Mouse (Mus musculus) C2C12 (cell line): ENCODE results near the gene Krit1. TPM values are rescaled to one million over a fixed set of nuclear protein-coding genes. Genes with fewer than 3 reads are reported as not detected.

Source experiments
- H3K27me3 ChIP-seq: one replicate; pipeline ENCODE4 v1.6.1; 2011; ENCODE audit not compliant: control insufficient read depth, insufficient read depth, insufficient read length
- H3K36me3 ChIP-seq: one replicate; pipeline ENCODE4 v1.6.1; 2011; ENCODE audit not compliant: control insufficient read depth, insufficient read depth
- H3K4me3 ChIP-seq: one replicate; pipeline ENCODE4 v1.5.1; 2011; ENCODE audit warnings: mild to moderate bottlenecking, control low read depth; ENCODE audit not compliant: poor library complexity, insufficient read depth, severe bottlenecking
- H3K79me2 ChIP-seq: one replicate; pipeline ENCODE4 v1.6.1; 2011; ENCODE audit not compliant: control insufficient read depth, insufficient read depth
- H3K79me3 ChIP-seq: one replicate; pipeline ENCODE4 v1.6.1; 2011; ENCODE audit warnings: low read depth, control low read depth
- H3ac ChIP-seq: one replicate; pipeline ENCODE3; 2011; ENCODE audit warnings: low read depth; ENCODE audit not compliant: control insufficient read depth, insufficient read length
- CEBPB ChIP-seq: IDR thresholded peaks from one replicate; pipeline ENCODE4 v1.6.1; 2011; ENCODE audit warnings: low read depth, mild to moderate bottlenecking, control low read depth, moderate library complexity
- CTCF ChIP-seq: IDR thresholded peaks from one replicate; pipeline ENCODE4 v1.5.1; 2011; ENCODE audit not compliant: control insufficient read depth, insufficient read depth, insufficient read length
- FOSL1 ChIP-seq: IDR thresholded peaks from one replicate; pipeline ENCODE4 v1.8.0; 2011; ENCODE audit warnings: mild to moderate bottlenecking, low read length; ENCODE audit not compliant: poor library complexity, insufficient read depth, severe bottlenecking
- MAX ChIP-seq: IDR thresholded peaks from one replicate; pipeline ENCODE4 v1.6.1; 2011; ENCODE audit warnings: mild to moderate bottlenecking, control low read depth
- MYOD1 ChIP-seq: IDR thresholded peaks from one replicate; pipeline ENCODE4 v1.6.1; 2011; ENCODE audit warnings: low read depth; ENCODE audit not compliant: control insufficient read depth, insufficient read length
- MYOG ChIP-seq: IDR thresholded peaks from one replicate; pipeline ENCODE4 v1.6.1; 2011; ENCODE audit not compliant: control insufficient read depth, insufficient read length; ENCODE audit errors: extremely low read depth
- USF1 ChIP-seq: IDR thresholded peaks from one replicate; pipeline ENCODE4 v1.6.1; 2011; ENCODE audit warnings: low read depth, mild to moderate bottlenecking, control low read depth, moderate library complexity
- long read RNA-seq, 2 experiments: library from polyadenylated mRNA; unstranded; transcript quantifications; one replicate each; pipeline ENCODE4 v2.0.0; 2019 to 2020
- polyA plus RNA-seq: library from polyadenylated mRNA; unstranded; fragments of >200 nt; fragmentation: generic; extraction: Trizol; gene quantifications from one replicate; pipeline ENCODE4 v1.2.1, GENCODE M21; 2012; ENCODE audit warnings: missing spikeins

Krit1 gene
- polyA plus RNA-seq, result 4.7 TPM
- long read RNA-seq, experiment 1, full-length matches to known transcripts, result 6 of 9 reads
- long read RNA-seq, experiment 1, partial matches to known transcripts, result 0 of 9 reads
- long read RNA-seq, experiment 1, other reads (novel, unspliced or antisense), result 3 of 9 reads
- long read RNA-seq, experiment 2, full-length matches to known transcripts, result 27 of 83 reads
- long read RNA-seq, experiment 2, partial matches to known transcripts, result 5 of 83 reads
- long read RNA-seq, experiment 2, other reads (novel, unspliced or antisense), result 51 of 83 reads

DNA sequence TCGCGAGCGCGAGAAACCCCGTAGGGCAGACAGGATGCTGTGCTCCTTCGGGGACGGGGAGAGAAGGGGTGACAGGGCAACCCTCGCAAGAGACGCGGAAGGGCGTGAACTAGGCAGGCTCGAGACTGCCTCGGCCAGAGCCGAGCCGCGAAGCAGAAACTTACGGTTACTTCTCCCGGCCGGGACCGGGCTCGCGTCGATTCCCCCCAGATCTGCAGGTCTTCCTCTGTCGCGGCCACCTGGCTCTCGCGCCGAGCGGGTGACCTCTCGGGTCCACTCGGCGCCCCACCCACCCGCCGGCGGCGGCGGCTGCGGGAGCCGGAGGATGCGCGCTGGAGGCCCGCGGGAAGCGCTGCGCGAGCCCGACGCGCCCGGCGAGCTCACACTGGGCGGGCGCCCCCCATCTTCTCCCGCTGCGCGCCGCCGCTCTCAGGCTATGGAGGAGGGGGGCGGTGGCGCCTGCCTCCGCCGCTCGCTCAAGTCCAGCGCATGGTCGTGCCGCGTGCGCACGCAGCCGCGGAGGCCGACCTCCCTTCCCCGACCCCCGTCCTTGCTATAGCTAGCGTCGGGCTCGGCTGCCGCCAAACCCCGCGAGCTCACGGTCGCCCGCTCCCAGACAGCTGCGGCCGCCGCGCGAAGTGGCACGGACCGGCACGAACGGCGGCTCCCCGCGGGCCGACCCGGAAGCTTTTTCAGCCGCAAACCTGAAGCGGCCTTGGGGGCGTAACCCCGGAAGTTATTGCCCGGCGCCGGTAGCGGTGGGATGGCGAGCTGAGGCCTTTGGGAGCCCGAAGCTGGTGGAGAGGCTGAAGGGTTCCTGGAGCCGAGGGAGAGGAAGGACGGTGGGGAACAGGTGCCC lies at the start of gene Krit1, which contains the start of gene Ankib1:
Krit1 (plus strand) TSS at position 752 of the 859 bp plus-strand sequence.
Ankib1 (minus strand) TSS at position 493 of the 859 bp plus-strand sequence.
- Histone ChIP-seq H3K27me3 (no peaks in the 10 kb centered on the region), H3K4me3 (peak within 1 kb of the TSS; percentile 86), H3K36me3 (peaks cover 13% of the 10 kb centered on the region), H3K79me2 (peaks cover 98% of the 10 kb centered on the region), H3ac (peak within 1 kb of the TSS; percentile 75), H3K79me3 (peaks cover 67% of the 10 kb centered on the region)
- no peak for TF ChIP-seq MYOD1
- TF ChIP-seq USF1, result no peak
- peak; percentile 8 for TF ChIP-seq CTCF

- no peak overlapping the region for H3ac ChIP-seq
- peaks cover 16% of the 10 kb centered on the region for H3K36me3 ChIP-seq
- TF ChIP-seq FOSL1, result no peak
- TF ChIP-seq MAX, result no peak
- TF ChIP-seq USF1, result no peak
- TF ChIP-seq MYOD1, result no peak
- no peak for TF ChIP-seq CEBPB
- TF ChIP-seq MYOG, result no peak
- TF ChIP-seq CTCF, result no peak
- no peaks in the 10 kb centered on the region for H3K27me3 ChIP-seq
- peaks cover 18% of the 10 kb centered on the region for H3K79me3 ChIP-seq
- H3K79me2 ChIP-seq, result peaks cover 40% of the 10 kb centered on the region
- no peak overlapping the region for H3K4me3 ChIP-seq
Observed at GRCm38 (mm10) chr5:3771512-3771911, 31.5 kb upstream of the Krit1 start.

- no peak overlapping the region for H3ac ChIP-seq
- peaks cover 16% of the 10 kb centered on the region for H3K36me3 ChIP-seq
- H3K27me3 ChIP-seq, result no peaks in the 10 kb centered on the region
- H3K79me2 ChIP-seq, result peaks cover 40% of the 10 kb centered on the region
- no peak for TF ChIP-seq MYOG
- no peak for TF ChIP-seq USF1
- no peak for TF ChIP-seq MAX
- H3K79me3 ChIP-seq, result peaks cover 18% of the 10 kb centered on the region
- H3K4me3 ChIP-seq, result no peak overlapping the region
Observed at GRCm38 (mm10) chr5:3772017-3772416, 31.0 kb upstream of the Krit1 start.

DNA sequence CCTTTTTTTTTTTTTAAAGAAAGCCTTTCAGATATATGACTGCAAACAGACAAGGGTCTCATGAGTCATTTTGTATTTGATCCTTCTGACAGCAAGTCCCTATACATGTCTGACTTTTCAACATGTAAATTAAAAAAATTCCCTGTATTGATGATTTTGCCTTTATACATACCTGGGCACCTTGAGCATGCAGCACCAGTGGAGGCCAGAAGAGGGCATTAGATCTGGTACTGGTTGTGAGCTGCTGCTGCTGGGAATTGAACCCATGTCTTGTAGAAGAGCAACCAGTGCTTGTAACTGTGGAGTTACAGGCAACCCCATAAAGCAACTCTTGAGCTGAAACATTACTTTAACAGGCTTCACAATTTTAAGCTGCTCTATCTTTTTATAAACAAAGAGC lies 20.3 kb upstream of the Krit1 start:
- H3K79me2 ChIP-seq, result peaks cover 89% of the 10 kb centered on the region
- H3ac ChIP-seq, result no peak overlapping the region
- H3K36me3 ChIP-seq, result no peaks in the 10 kb centered on the region
- H3K79me3 ChIP-seq, result peaks cover 40% of the 10 kb centered on the region
- H3K4me3 ChIP-seq, result no peak overlapping the region
- H3K27me3 ChIP-seq, result no peaks in the 10 kb centered on the region
- TF ChIP-seq MYOD1 (no peak), MAX (no peak), MYOG (no peak), USF1 (no peak), CEBPB (no peak), FOSL1 (no peak), CTCF (no peak)

- TF ChIP-seq CTCF (no peak), MAX (no peak), USF1 (no peak), CEBPB (no peak), MYOG (no peak), MYOD1 (no peak), FOSL1 (no peak)
- H3K79me2 ChIP-seq, result peaks cover 91% of the 10 kb centered on the region
- no peak overlapping the region for H3ac ChIP-seq
- no peaks in the 10 kb centered on the region for H3K27me3 ChIP-seq
- peaks cover 47% of the 10 kb centered on the region for H3K79me3 ChIP-seq
- H3K36me3 ChIP-seq, result no peaks in the 10 kb centered on the region
- no peak overlapping the region for H3K4me3 ChIP-seq
Observed at GRCm38 (mm10) chr5:3783947-3784681, 18.9 kb upstream of the Krit1 start.
